Mouse (Mus musculus): Measurements from ENCODE around the gene Itgad. TPM values are rescaled to one million over a fixed set of nuclear protein-coding genes. Genes with fewer than 3 reads are reported as not detected.

Gene Itgad
- not detected in 2 replicates for polyA plus RNA-seq (2012; rRNA removed)

DNA sequence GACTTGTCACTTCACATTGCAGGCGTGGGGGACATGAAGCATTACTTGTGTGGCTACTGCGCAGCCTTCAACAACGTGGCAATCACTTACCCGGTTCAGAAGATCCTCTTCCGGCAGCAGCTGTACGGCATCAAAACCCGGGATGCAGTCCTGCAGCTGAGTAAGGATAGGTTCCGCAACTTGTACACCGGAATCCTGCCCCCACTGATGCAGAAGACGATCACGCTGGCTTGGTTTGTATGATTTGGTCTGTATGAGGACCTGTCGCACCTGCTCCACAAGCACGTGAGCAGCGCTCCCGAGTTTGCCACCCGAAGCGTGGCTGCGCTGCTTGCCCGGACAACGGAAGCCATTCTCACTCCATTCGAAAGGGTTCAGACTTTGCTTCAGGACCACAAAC lies at the start of gene Itgad:
Gene Itgad (plus strand): TSS at position 301 of the 400 bp plus-strand sequence.

DNA sequence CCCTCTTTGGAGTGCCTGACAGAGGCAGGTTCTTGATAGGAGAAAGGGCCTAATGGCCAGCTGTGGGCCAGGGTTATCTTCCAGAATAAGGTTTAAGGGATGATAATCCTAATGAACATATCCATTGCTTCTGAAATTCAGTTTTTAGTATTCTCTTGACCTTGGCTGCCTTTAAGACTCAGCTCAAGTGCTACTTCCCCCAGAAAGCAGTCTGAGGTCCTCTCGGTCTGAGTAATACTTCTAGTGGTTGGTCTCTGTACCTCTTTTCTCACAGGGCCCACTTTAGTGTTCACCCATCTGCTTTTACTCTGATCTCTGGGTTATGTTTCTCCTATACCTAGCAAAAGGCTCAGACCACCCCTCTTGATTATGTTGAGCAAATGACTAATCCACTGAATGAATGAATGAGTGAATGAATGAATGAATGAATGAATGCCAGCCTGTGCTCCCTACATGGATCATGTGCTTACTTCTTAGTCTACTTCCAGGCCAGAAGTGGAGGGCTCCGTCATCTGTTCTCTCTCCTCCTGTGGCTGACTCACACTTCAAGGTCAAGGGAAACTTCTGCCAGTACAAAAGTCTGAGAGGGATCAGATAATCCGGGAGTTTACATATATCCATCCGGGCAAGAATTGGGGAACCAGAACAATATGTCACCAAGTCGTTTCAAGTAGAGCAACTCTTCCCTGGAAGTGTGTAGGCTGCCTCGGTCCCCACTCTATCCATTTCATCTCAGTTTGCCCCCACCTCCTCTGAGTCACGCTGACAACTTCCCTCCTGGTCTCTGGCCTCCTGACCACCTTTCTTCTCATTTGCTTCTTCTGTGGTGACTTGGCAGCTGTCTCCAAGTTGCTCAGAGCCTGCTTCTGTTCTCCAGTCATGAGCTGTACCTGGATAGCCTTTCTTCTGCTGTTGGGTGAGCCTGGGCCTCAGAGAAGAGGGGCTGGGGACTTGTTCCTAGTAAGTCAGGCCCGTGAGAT lies 25.1 kb upstream of the Itgad start, which contains the start of gene Itgax:
Gene Itgax (plus strand): TSS at position 807 of the 980 bp plus-strand sequence.

GRCm38 (mm10) chr7:128206152-128206551 lies 52.0 kb downstream of the Itgad start, which contains the start of gene Cox6a2:
Cox6a2 (minus strand) TSS chr7:128206387.

GRCm38 (mm10) chr7:128236856-128237592 lies 82.8 kb downstream of the Itgad start, which contains the start of gene Armc5:
Armc5 (plus strand) TSS chr7:128237342.

GRCm38 (mm10) chr7:128237927-128238778 lies 84.0 kb downstream of the Itgad start, which contains the start of gene 9130023H24Rik:
9130023H24Rik (minus strand) TSS chr7:128238031.

GRCm38 (mm10) chr7:128246496-128247391 lies 92.6 kb downstream of the Itgad start, which contains the start of gene Tgfb1i1:
Tgfb1i1 (plus strand) TSS chr7:128246812.

DNA sequence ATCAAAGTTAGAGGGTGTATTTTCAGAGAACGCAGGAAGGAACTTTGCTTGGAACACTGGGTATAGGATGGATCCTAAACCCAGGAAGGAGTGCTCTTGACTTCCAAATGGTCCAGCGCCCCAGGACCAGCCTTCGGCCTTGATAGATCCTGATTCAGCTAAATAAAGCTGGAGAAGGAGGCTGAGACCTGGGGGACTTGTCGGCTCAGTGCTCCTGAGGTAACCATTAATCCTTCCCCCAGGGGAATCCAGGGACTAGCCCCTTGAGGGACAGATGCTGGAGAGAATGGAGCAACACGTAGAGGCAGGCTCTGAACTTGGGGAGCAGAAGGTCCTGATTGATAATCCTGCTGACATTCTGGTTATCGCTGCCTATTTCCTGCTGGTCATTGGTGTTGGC lies 111.2 kb downstream of the Itgad start, which contains the start of gene Slc5a2:
Gene Slc5a2 (plus strand): TSS at position 247 of the 400 bp plus-strand sequence.

Other genes starting within 250 kb of the Itgad start
- gene Kat8, start 241.9 kb upstream of the Itgad start, polyA plus RNA-seq (2012; rRNA removed) = 45.6 and 52.9 TPM in 2 replicates
- gene Prss8, start 224.3 kb upstream of the Itgad start, polyA plus RNA-seq (2012; rRNA removed) = 1.0 and 3.1 TPM in 2 replicates
- 8.6 and 8.8 TPM in 2 replicates for gene Prss36, start 207.7 kb upstream of the Itgad start, polyA plus RNA-seq (2012; rRNA removed)
- gene Fus, start 186.9 kb upstream of the Itgad start, polyA plus RNA-seq (2012; rRNA removed) = 824 and 846 TPM in 2 replicates
- gene Pycard, start 160.5 kb upstream of the Itgad start, polyA plus RNA-seq (2012; rRNA removed) = 7.1 and 10.2 TPM in 2 replicates
- 1.1 and 1.6 TPM in 2 replicates for gene Trim72, start 150.4 kb upstream of the Itgad start, polyA plus RNA-seq (2012; rRNA removed)
- 0.91 and 2.4 TPM in 2 replicates for gene Itgam, start 91.7 kb upstream of the Itgad start, polyA plus RNA-seq (2012; rRNA removed)
- gene Gm49368, start 91.7 kb upstream of the Itgad start, polyA plus RNA-seq (2012; rRNA removed) = 0.01 TPM in 1 of 2 replicates, not detected in the other
- 0.02 and 0.04 TPM in 2 replicates for gene Itgax, start 24.8 kb upstream of the Itgad start, polyA plus RNA-seq (2012; rRNA removed)
- 3.9 and 10.1 TPM in 2 replicates for gene Cox6a2, start 52.0 kb downstream of the Itgad start, polyA plus RNA-seq (2012; rRNA removed)
- 11.5 and 14.5 TPM in 2 replicates for gene Armc5, start 83.0 kb downstream of the Itgad start, polyA plus RNA-seq (2012; rRNA removed)
- 2.8 and 4.2 TPM in 2 replicates for gene 9130023H24Rik, start 83.7 kb downstream of the Itgad start, polyA plus RNA-seq (2012; rRNA removed)
- 18.2 and 27.5 TPM in 2 replicates for gene Tgfb1i1, start 92.4 kb downstream of the Itgad start, polyA plus RNA-seq (2012; rRNA removed)
- gene Slc5a2, start 111.3 kb downstream of the Itgad start, polyA plus RNA-seq (2012; rRNA removed) = 0.30 and 0.39 TPM in 2 replicates
- gene BC017158, start 143.8 kb downstream of the Itgad start, polyA plus RNA-seq (2012; rRNA removed) = 25.5 and 31.0 TPM in 2 replicates

Measured in central nervous system, embryonic 11.5 days (tissue).